Mouse (Mus musculus) embryonic facial prominence, embryonic 10.5 days (tissue): ENCODE data around the gene Itpr2. TPM values are rescaled to one million over a fixed set of nuclear protein-coding genes. Genes with fewer than 3 reads are reported as not detected.

ENCODE experiments used
- DNase-seq: peaks from one replicate; pipeline ENCODE4 v3.0.0-alpha.2; 2017; ENCODE audit warnings: low spot score
- H3K27ac ChIP-seq: fragments of 300-500 bp; sonication (generic); replicated peaks from 2 replicates; pipeline ENCODE4 v1.5.1; 2016; ENCODE audit warnings: mild to moderate bottlenecking
- H3K27me3 ChIP-seq: fragments of 300-500 bp; sonication (generic); replicated peaks from 2 replicates; pipeline ENCODE4 v1.6.1; 2016; ENCODE audit warnings: low read depth, mild to moderate bottlenecking; ENCODE audit not compliant: poor library complexity, severe bottlenecking
- H3K36me3 ChIP-seq: fragments of 300-500 bp; sonication (generic); replicated peaks from 2 replicates; pipeline ENCODE4 v1.6.1; 2016; ENCODE audit warnings: mild to moderate bottlenecking, moderate library complexity
- H3K4me1 ChIP-seq: fragments of 300-500 bp; sonication (generic); 2 replicates; pipeline ENCODE4 v1.6.1; 2016
- H3K4me3 ChIP-seq: fragments of 300-500 bp; sonication (generic); 2 replicates; pipeline ENCODE4 v1.5.1; 2016; ENCODE audit warnings: mild to moderate bottlenecking, moderate library complexity
- H3K9me3 ChIP-seq: fragments of 300-500 bp; sonication (generic); 2 replicates; pipeline ENCODE4 v1.6.1; 2016; ENCODE audit warnings: mild to moderate bottlenecking
- WGBS: fragments of 180-500 bp; shearing (Covaris S2); methylation state at CpG from one replicate; pipeline ENCODE4 v1.1.7; 2016; 5-methylcytosine and 5-hydroxymethylcytosine counted together
- polyA plus RNA-seq: library from polyadenylated mRNA; unstranded; fragments of >200 nt; fragmentation: Nextera tagmentation; extraction: Ambion mirVana; gene quantifications from 2 replicates; pipeline ENCODE4 v1.2.1, GENCODE M21; 2016

Gene Itpr2
- polyA plus RNA-seq, 1 experiment from 2014 or later: 4.5 TPM

DNA sequence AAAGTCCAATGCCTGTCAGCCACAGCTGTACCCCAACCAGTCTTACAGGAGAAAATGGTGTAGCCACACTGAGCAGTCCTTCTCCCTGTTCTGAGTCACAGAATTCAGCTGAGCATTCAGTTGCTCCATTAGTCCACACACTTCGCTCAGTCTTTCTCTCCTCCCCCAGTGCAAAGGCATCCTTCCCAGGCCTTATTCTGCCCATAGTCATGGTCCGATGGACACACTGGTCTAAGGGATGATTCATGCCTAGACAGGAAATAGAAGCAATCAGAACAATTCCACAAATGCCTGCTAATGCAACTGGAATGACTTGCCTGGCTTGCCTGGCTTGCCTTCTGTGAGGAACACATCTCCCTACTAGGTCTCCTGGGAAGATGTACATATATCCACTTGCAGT, 25.5 kb upstream of the Itpr2 start:
- H3K4me1 ChIP-seq: peaks cover 15% of the 10 kb centered on the region
- 91% methylated on average over 2 of the region's 2 CpGs for WGBS
- H3K27ac ChIP-seq: no peak overlapping the region
- no peaks in the 10 kb centered on the region for H3K36me3 ChIP-seq
- no peaks in the 10 kb centered on the region for H3K27me3 ChIP-seq
- H3K4me3 ChIP-seq: no peak overlapping the region
- peaks cover 4% of the 10 kb centered on the region; the same call in 1 of the 2 replicates for H3K9me3 ChIP-seq
- no peak for DNase-seq

GRCm38 (mm10) chr6:146525500-146525899, 23.5 kb upstream of the Itpr2 start:
- no peaks in the 10 kb centered on the region for H3K36me3 ChIP-seq
- H3K4me3 ChIP-seq: no peak overlapping the region
- H3K9me3 ChIP-seq: peaks cover 4% of the 10 kb centered on the region; the same call in 1 of the 2 replicates
- no peak overlapping the region for H3K27ac ChIP-seq
- no peaks in the 10 kb centered on the region for H3K27me3 ChIP-seq
- peaks cover 8% of the 10 kb centered on the region for H3K4me1 ChIP-seq
- DNase-seq: no peak
- 85% methylated on average over 2 of the region's 2 CpGs for WGBS

GRCm38 (mm10) chr6:146521456-146522245, 19.6 kb upstream of the Itpr2 start:
- Histone ChIP-seq H3K4me3 (no peak overlapping the region), H3K9me3 (peaks cover 4% of the 10 kb centered on the region; the same call in 1 of the 2 replicates), H3K27ac (no peak overlapping the region), H3K27me3 (no peaks in the 10 kb centered on the region), H3K36me3 (no peaks in the 10 kb centered on the region), H3K4me1 (no peaks in the 10 kb centered on the region)
- WGBS: 83% methylated on average over 5 of the region's 5 CpGs
- no peak for DNase-seq

DNA sequence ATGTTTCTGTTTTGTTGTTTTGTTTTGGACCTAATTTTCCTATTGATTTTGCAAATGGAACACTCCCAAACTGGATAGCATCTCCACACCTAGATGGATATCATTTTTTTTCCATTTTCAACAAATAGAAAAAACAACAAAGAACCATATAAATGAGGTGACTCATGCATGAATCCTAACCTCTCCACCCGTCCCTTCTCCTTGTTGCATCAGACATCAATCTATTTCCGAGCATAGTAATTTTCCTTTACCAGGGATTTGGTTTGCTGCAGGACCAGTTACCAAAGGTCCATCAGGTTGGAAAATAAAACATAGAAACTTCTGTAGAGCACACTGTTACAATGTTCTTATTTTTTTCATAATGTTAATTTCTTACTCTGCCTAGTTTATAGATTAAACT, 17.0 kb upstream of the Itpr2 start:
- Histone ChIP-seq H3K9me3 (peaks cover under 1% of the 10 kb centered on the region; the same call in 1 of the 2 replicates), H3K27ac (no peak overlapping the region), H3K36me3 (no peaks in the 10 kb centered on the region), H3K4me3 (no peak overlapping the region), H3K4me1 (peaks cover 8% of the 10 kb centered on the region), H3K27me3 (no peaks in the 10 kb centered on the region)
- 78% methylated on average over 2 of the region's 2 CpGs for WGBS
- no peak for DNase-seq

DNA sequence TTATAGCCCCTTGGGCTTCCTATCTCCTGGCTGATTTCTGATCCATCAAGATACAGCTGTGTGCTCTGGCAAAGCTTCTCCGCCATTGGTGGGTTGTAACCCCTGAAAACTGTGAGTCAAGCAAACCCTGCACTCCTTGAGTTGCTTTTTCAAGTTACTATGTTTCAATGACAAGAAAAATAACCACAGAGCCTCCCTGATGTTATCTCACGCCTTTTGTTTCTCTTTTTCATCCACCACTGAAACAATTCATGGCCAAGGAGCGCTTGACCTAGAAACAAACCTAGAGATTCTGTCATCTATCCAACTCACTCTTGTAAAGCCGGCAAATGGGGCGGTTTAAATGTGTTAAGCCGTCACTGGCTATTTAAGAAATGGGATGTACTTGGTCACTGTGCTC, 13.9 kb upstream of the Itpr2 start:
- Histone ChIP-seq H3K36me3 (no peaks in the 10 kb centered on the region), H3K27me3 (no peaks in the 10 kb centered on the region), H3K4me1 (peaks cover 10% of the 10 kb centered on the region), H3K27ac (no peak overlapping the region), H3K9me3 (no peaks in the 10 kb centered on the region), H3K4me3 (no peak overlapping the region)
- DNase-seq: no peak
- 81% methylated on average over 6 of the region's 6 CpGs for WGBS

DNA sequence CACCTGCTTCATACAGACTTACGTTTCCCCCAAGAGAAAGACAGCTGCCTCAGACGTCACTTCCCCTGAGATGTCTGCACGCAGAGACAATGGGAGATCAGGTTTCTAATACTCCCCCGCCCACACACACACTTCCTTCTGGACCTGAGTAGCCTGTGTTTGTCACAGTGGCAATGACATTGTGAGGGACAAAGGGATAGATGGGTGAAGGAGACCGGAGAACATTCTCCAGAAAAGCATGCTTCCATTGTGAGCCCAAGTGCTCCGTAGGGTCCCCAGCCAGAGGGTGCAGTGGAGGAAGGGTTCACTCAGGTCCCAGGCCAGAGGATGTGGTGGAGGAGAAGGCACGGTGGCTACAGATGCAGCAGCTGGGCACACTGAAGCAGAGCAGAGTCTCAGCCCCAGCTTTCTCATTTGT, 12.5 kb upstream of the Itpr2 start:
- H3K27me3 ChIP-seq: no peaks in the 10 kb centered on the region
- DNase-seq: no peak
- 53% methylated on average over 7 of the region's 7 CpGs for WGBS
- no peak overlapping the region for H3K4me3 ChIP-seq
- no peaks in the 10 kb centered on the region for H3K36me3 ChIP-seq
- peak overlapping the region; percentile 57 for H3K27ac ChIP-seq
- H3K9me3 ChIP-seq: no peaks in the 10 kb centered on the region
- H3K4me1 ChIP-seq: peaks cover 10% of the 10 kb centered on the region

DNA sequence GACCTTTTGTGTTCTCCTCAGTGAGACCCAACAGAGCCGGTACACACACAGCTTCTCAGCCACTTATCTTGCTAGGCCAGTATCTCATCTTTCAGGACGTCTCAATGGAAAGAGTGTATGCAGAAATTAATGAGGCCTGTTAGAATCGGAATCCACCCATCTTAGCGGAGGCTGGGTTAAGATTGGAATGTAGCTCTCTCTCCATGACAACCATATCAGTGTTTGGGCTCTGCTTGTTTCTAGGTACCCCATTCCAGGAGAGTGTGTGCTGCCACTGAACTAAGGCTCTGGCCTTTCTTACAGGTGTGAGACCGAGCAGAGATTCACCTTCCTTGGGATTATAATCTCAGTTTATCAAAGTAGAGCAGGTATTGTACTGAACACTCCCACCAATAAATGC, 11.9 kb upstream of the Itpr2 start:
- H3K27ac ChIP-seq: no peak overlapping the region
- no peaks in the 10 kb centered on the region for H3K9me3 ChIP-seq
- H3K36me3 ChIP-seq: no peaks in the 10 kb centered on the region
- no peak overlapping the region for H3K4me3 ChIP-seq
- peaks cover 10% of the 10 kb centered on the region for H3K4me1 ChIP-seq
- no peaks in the 10 kb centered on the region for H3K27me3 ChIP-seq
- WGBS: 75% methylated on average over 5 of the region's 5 CpGs
- no peak for DNase-seq

DNA sequence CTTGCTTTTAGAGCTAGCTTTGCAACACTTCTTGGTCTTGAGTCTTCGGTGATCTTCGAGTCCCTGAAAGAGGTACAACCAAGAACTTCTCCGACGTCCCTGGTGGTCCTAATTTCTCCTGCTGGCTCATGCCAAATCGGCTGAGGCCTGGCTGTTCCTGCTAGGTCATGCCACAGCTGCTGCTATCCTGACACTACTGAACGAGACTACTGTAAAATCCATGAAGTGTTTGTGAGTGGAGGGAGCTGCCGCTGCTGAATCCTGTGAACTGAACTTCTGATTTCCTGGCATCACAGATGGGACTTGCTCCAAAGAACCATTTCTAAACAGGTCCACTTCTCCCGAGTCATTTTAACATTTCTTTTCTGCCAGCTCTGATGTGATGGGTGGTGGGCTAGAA, 11.4 kb upstream of the Itpr2 start:
- peaks cover 10% of the 10 kb centered on the region for H3K4me1 ChIP-seq
- 92% methylated on average over 8 of the region's 8 CpGs for WGBS
- H3K4me3 ChIP-seq: no peak overlapping the region
- DNase-seq: no peak
- H3K27me3 ChIP-seq: no peaks in the 10 kb centered on the region
- H3K36me3 ChIP-seq: no peaks in the 10 kb centered on the region
- H3K27ac ChIP-seq: no peak overlapping the region
- H3K9me3 ChIP-seq: no peaks in the 10 kb centered on the region

- no peak for DNase-seq
- Histone ChIP-seq H3K9me3 (no peaks in the 10 kb centered on the region), H3K4me1 (peaks cover 10% of the 10 kb centered on the region), H3K4me3 (no peak overlapping the region), H3K36me3 (no peaks in the 10 kb centered on the region), H3K27ac (no peak overlapping the region), H3K27me3 (no peaks in the 10 kb centered on the region)
- 86% methylated on average over 8 of the region's 8 CpGs for WGBS
Observed at GRCm38 (mm10) chr6:146511511-146511910, 9.5 kb upstream of the Itpr2 start.

GRCm38 (mm10) chr6:146509891-146510290, 7.9 kb upstream of the Itpr2 start:
- H3K4me1 ChIP-seq: peaks cover 10% of the 10 kb centered on the region
- WGBS: 72% methylated on average over 2 of the region's 2 CpGs
- no peak for DNase-seq
- H3K27ac ChIP-seq: no peak overlapping the region
- H3K4me3 ChIP-seq: no peak overlapping the region
- no peaks in the 10 kb centered on the region for H3K27me3 ChIP-seq
- H3K9me3 ChIP-seq: no peaks in the 10 kb centered on the region
- no peaks in the 10 kb centered on the region for H3K36me3 ChIP-seq

GRCm38 (mm10) chr6:146504459-146504858, 2.4 kb upstream of the Itpr2 start:
- Histone ChIP-seq H3K4me1 (peaks cover 32% of the 10 kb centered on the region), H3K27me3 (peaks cover 38% of the 10 kb centered on the region), H3K9me3 (no peaks in the 10 kb centered on the region), H3K4me3 (no peak overlapping the region), H3K36me3 (no peaks in the 10 kb centered on the region), H3K27ac (no peak overlapping the region)
- no peak for DNase-seq
- 82% methylated on average over 2 of the region's 2 CpGs for WGBS

- WGBS: 48% methylated on average over 3 of the region's 3 CpGs
- Histone ChIP-seq H3K9me3 (no peaks in the 10 kb centered on the region), H3K36me3 (no peaks in the 10 kb centered on the region), H3K27me3 (peaks cover 39% of the 10 kb centered on the region), H3K4me1 (peaks cover 32% of the 10 kb centered on the region), H3K4me3 (peak overlapping the region; percentile 70), H3K27ac (no peak overlapping the region)
- DNase-seq: no peak
Observed at GRCm38 (mm10) chr6:146502856-146503255, 833 bp upstream of the Itpr2 start.

- H3K27me3 ChIP-seq: peaks cover 39% of the 10 kb centered on the region
- no peaks in the 10 kb centered on the region for H3K36me3 ChIP-seq
- peak overlapping the region; percentile 79 for H3K27ac ChIP-seq
- peak overlapping the region; percentile 70 for H3K4me3 ChIP-seq
- no peaks in the 10 kb centered on the region for H3K9me3 ChIP-seq
- peaks cover 32% of the 10 kb centered on the region for H3K4me1 ChIP-seq
- DNase-seq: peak; percentile 64
- WGBS: under 1% methylated on average over 30 of the region's 30 CpGs
Observed at GRCm38 (mm10) chr6:146501316-146501865, 632 bp downstream of the Itpr2 start.
